Mouse (Mus musculus): ENCODE measurements around the gene Chuk.

DNA sequence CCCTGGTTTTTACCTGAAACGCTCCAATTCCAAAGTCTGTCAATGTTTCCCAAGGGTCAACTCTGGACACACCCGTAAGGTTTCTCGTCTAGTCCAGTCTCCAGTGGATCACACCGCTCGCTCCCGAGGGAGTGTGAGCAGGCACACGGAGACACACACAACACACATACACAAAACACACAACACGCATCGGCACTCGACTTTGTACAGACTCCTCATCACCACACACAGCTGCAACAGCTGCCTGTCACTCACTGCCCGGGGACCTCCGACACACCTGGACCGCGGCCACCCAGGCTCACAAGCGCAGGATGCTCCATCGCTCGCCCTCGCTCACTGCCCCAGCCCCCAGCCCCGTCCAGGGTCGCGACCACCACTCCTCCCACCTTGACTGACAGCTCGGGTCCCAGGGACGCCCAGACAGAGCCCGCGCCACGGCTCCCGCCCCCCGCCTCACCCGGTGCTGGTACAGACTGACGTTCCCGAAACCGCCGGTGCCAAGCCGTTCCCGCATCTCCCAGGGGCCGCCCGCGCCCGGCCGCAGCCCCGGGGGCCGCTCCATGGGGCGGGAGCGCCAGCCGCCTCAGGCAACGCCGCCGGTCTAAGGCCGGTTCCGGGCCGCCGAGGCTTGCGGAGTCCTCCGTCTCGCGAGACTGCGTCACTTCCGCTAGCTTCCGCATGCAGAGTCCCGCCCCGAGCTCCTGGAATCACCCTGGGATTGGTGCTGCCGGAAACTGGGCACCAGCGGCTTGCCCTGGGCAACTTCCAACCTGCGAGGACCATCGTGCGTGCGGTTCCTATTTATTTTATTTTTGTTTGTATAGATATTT lies at the start of gene Chuk:
- TF ChIP-seq CTCF (IDR thresholded peaks at IDR 0.05) (no peak), EP300 (IDR thresholded peaks at IDR 0.05) (0 out of 2 replicates have a peak, but pooled peaks have one; percentile 48)
